Mouse (Mus musculus): ENCODE measurements around the gene Armcx5.

- TF ChIP-seq POLR2A (IDR thresholded peaks at IDR 0.05; ENCODE audit: borderline replicate concordance, control insufficient read depth, low read depth, low read length) (no peak), CTCF (IDR thresholded peaks at IDR 0.05; ENCODE audit: control insufficient read depth, insufficient read depth, low read length) (no peak)
These were observed 19.2 kb downstream of the Armcx5 start for GRCm38 (mm10) chrX:135761707-135762106.
